Mouse (Mus musculus) limb, embryonic 14.5 days (tissue): ENCODE measurements at regions not wholly inside any gene's neighbourhood (a gene's known extent, or its start where the extent isn't known, plus 50 kb on each side); places are given as distances from the start of the nearest gene placed in this dataset.

Experiments used
- ATAC-seq: fragments of 200-750 bp; cut with Nextera tagmentation; 2 replicates; pipeline ENCODE4 v1.8.0; 2017; ENCODE audit warnings: low read depth, moderate number of reproducible peaks, moderate TSS enrichment; ENCODE audit not compliant: low FRiP score
- DNase-seq: peaks from one replicate; pipeline ENCODE4 v3.0.0-alpha.2; 2015; ENCODE audit warnings: low spot score
- H3K27ac ChIP-seq: fragments of 300-500 bp; sonication (generic); replicated peaks from 2 replicates; pipeline ENCODE4 v1.5.1; 2014; ENCODE audit warnings: low read depth, mild to moderate bottlenecking, low read length, moderate library complexity, mixed read lengths
- H3K27me3 ChIP-seq: fragments of 300-500 bp; sonication (generic); 2 replicates; pipeline ENCODE4 v1.6.1; 2014; ENCODE audit warnings: low read length, mixed read lengths; ENCODE audit not compliant: control insufficient read depth, insufficient read depth
- H3K36me3 ChIP-seq: fragments of 300-500 bp; sonication (generic); 2 replicates; pipeline ENCODE4 v1.6.1; 2014; ENCODE audit warnings: mild to moderate bottlenecking, low read length, moderate library complexity, mixed read lengths; ENCODE audit not compliant: control insufficient read depth, insufficient read depth
- H3K4me1 ChIP-seq: fragments of 300-500 bp; sonication (generic); 2 replicates; pipeline ENCODE4 v1.6.1; 2014; ENCODE audit warnings: antibody characterized with exemption, low read length, mixed read lengths; ENCODE audit not compliant: control insufficient read depth, insufficient read depth
- H3K4me2 ChIP-seq: fragments of 300-500 bp; sonication (generic); replicated peaks from 2 replicates; pipeline ENCODE4 v1.6.1; 2014; ENCODE audit warnings: low read depth, mild to moderate bottlenecking, low read length, moderate library complexity; ENCODE audit not compliant: severe bottlenecking
- H3K4me3 ChIP-seq: fragments of 300-500 bp; sonication (generic); replicated peaks from 2 replicates; pipeline ENCODE4 v1.5.1; 2014; ENCODE audit warnings: low read length
- H3K9ac ChIP-seq: fragments of 300-500 bp; sonication (generic); 2 replicates; pipeline ENCODE4 v1.6.1; 2014; ENCODE audit warnings: mild to moderate bottlenecking, low read depth, low read length, moderate library complexity; ENCODE audit not compliant: severe bottlenecking
- H3K9me3 ChIP-seq: fragments of 300-500 bp; sonication (generic); 2 replicates; pipeline ENCODE4 v1.6.1; 2016; ENCODE audit warnings: low read length; ENCODE audit not compliant: control insufficient read depth
- POLR2A ChIP-seq: fragments of 200-500 bp; IDR thresholded peaks from 2 replicates; pipeline ENCODE4 v1.8.0; 2012; ENCODE audit warnings: inconsistent platforms, mild to moderate bottlenecking, moderate library complexity, borderline replicate concordance; ENCODE audit not compliant: insufficient read depth, insufficient read length; ENCODE audit errors: extremely low read depth
- WGBS: fragments of 180-500 bp; shearing (Covaris S2); extraction: QIAGEN DNeasy Blood & Tissue Kit; methylation state at CpG from one replicate; pipeline ENCODE4 v1.1.7; 2014; 5-methylcytosine and 5-hydroxymethylcytosine counted together

GRCm38 (mm10) chr10:109561638-109562037 lies 550.9 kb upstream of the Syt1 start:
- ATAC-seq: no peak
- no peak overlapping the region for H3K4me3 ChIP-seq
- H3K27me3 ChIP-seq: no peaks in the 10 kb centered on the region
- H3K9ac ChIP-seq: no peak overlapping the region
- no peak overlapping the region for H3K27ac ChIP-seq
- H3K4me1 ChIP-seq: no peaks in the 10 kb centered on the region
- H3K36me3 ChIP-seq: no peaks in the 10 kb centered on the region
- 87% methylated on average over 2 of the region's 2 CpGs for WGBS
- H3K4me2 ChIP-seq: no peak overlapping the region
- no peak for DNase-seq
- no peak for TF ChIP-seq POLR2A
- no peaks in the 10 kb centered on the region for H3K9me3 ChIP-seq

DNA sequence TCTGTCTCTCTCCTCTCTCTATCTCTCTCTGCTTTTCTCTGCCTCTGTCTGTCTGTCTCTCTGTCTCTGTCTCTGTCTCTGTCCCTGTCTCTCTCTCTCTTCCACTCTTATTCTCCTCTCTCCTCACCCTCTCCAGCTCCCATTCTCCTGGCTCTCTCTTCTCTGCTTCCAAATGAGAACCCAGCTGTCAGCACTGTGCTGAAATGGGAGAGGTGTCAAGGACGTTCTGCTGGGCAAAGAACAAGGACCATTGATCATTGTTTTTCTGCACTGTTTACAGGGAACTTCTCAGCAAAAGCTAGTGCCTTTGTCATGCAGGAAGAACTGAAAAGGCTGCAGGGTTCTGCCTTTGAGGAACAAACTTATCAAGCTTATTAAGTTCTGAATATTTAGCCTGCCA lies 550.3 kb upstream of the Syt1 start:
- Histone ChIP-seq H3K4me3 (no peak overlapping the region), H3K36me3 (no peaks in the 10 kb centered on the region)
- DNase-seq: no peak

DNA sequence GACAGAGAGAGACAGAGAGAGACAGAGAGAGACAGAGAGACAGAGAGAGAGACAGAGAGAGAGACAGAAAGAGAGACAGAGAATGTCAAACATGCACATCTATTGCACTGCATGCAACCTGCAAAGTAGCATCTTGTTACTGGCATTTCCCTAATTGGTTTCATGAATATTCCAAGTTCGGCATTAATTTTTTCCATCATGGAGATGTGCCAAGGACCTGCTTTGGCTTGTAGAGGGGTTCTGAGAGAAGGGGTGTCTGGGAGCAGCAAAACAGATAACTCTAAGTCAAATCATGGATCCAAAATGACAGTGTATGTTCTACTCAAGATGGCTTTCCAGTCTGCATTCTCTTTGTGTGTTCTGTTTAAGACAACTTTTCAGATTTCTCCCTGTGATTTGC lies 532.5 kb upstream of the Syt1 start:
- ATAC-seq (no peak), DNase-seq (no peak)
- WGBS: 81% methylated on average over 1 of the region's 1 CpGs
- no peaks in the 10 kb centered on the region for H3K9me3 ChIP-seq
- no peak overlapping the region for H3K9ac ChIP-seq
- no peaks in the 10 kb centered on the region for H3K27me3 ChIP-seq
- TF ChIP-seq POLR2A: no peak
- H3K27ac ChIP-seq: no peak overlapping the region
- H3K36me3 ChIP-seq: no peaks in the 10 kb centered on the region
- H3K4me2 ChIP-seq: no peak overlapping the region
- H3K4me3 ChIP-seq: no peak overlapping the region
- no peaks in the 10 kb centered on the region for H3K4me1 ChIP-seq

More for the DNA sequence above, 550.3 kb upstream of the Syt1 start:
- Histone ChIP-seq H3K9me3 (no peaks in the 10 kb centered on the region), H3K27me3 (no peaks in the 10 kb centered on the region), H3K4me2 (no peak overlapping the region), H3K27ac (no peak overlapping the region), H3K4me1 (no peaks in the 10 kb centered on the region), H3K9ac (no peak overlapping the region)
- no peak for ATAC-seq
- 27% methylated on average over 1 of the region's 1 CpGs for WGBS
- TF ChIP-seq POLR2A: no peak

- 85% methylated on average over 2 of the region's 2 CpGs for WGBS
Measured at GRCm38 (mm10) chr10:109540229-109540628, 529.4 kb upstream of the Syt1 start.

GRCm38 (mm10) chr10:109528096-109528495 lies 517.3 kb upstream of the Syt1 start:
- Histone ChIP-seq H3K4me1 (no peaks in the 10 kb centered on the region), H3K4me3 (no peak overlapping the region), H3K9ac (no peak overlapping the region), H3K27ac (no peak overlapping the region), H3K27me3 (no peaks in the 10 kb centered on the region), H3K9me3 (no peaks in the 10 kb centered on the region), H3K36me3 (no peaks in the 10 kb centered on the region), H3K4me2 (no peak overlapping the region)
- no peak for TF ChIP-seq POLR2A
- DNase-seq (no peak), ATAC-seq (no peak)
- WGBS: 86% methylated on average over 2 of the region's 2 CpGs

More at GRCm38 (mm10) chr10:109540229-109540628, 529.4 kb upstream of the Syt1 start:
- Histone ChIP-seq H3K4me1 (no peaks in the 10 kb centered on the region), H3K4me2 (no peak overlapping the region), H3K9me3 (no peaks in the 10 kb centered on the region), H3K9ac (no peak overlapping the region), H3K36me3 (no peaks in the 10 kb centered on the region), H3K4me3 (no peak overlapping the region), H3K27ac (no peak overlapping the region), H3K27me3 (no peaks in the 10 kb centered on the region)
- DNase-seq (no peak), ATAC-seq (no peak)
- no peak for TF ChIP-seq POLR2A

GRCm38 (mm10) chr10:109521681-109522080 lies 510.9 kb upstream of the Syt1 start:
- no peak for TF ChIP-seq POLR2A
- Histone ChIP-seq H3K4me3 (no peak overlapping the region), H3K4me1 (no peaks in the 10 kb centered on the region), H3K9me3 (no peaks in the 10 kb centered on the region), H3K4me2 (no peak overlapping the region), H3K27me3 (no peaks in the 10 kb centered on the region), H3K27ac (no peak overlapping the region), H3K36me3 (no peaks in the 10 kb centered on the region), H3K9ac (no peak overlapping the region)
- DNase-seq (no peak), ATAC-seq (no peak)
- 35% methylated on average over 2 of the region's 2 CpGs for WGBS
